Mouse (Mus musculus) lung, postnatal 4 days (tissue): ENCODE measurements around the gene Sppl2a.
"Not testable (repeated sequence)": the region's sequence is repeated elsewhere in the genome, so short reads cannot be mapped to it uniquely, and the experiment has no call there.

Source experiments
- DNase-seq, 2 experiments: peaks; one replicate each; pipeline ENCODE4 v3.0.0; 2021

Gene Sppl2a

GRCm38 (mm10) chr2:126932897-126933641, at the start of gene Sppl2a:
Sppl2a (minus strand) TSS chr2:126933235.
- DNase-seq = peak; percentile 92 to 97

GRCm38 (mm10) chr2:126977428-126977827, 44.4 kb upstream of the Sppl2a start:
- no peak for DNase-seq

DNA sequence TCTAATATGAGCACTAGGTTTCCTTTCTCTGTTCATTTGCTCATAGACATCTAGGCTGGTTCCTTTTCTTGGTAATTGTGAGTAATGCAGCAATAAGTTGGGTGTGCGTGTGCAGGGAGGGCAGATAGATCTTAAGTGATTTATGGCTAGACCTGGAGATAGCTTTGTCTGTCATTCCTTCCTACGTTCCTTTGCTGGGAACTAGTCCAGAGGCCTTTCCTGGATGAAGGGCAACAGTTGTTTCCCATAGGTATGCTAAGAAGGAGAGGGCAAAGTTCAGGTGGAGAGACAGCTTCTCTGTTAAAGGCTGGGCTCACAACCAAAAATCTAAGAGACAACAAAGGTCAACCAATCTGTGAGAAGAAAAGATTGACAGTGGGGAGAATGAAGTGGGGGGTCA, 28.7 kb upstream of the Sppl2a start:
- DNase-seq = no peak

DNA sequence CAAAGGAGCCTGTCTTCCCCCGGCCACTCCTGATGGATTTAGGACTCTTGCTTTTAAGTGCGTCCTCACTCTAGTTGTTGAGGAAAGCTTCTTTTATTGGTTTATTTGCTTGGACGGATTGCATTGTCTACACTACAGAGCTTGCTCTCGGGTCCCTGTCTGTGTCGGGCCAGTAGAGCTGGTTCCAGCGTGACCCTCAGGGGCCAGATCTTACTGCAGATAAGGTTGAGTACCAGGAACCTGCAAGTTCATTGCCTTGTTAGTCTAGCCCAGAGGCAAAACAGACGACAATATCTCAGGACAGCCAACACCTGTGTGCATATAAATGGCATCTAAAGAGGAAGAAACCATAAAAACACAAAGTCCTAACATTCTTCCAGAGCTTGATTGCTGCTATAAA, 22.6 kb upstream of the Sppl2a start:
- DNase-seq = no peak

GRCm38 (mm10) chr2:126951085-126951484, 18.1 kb upstream of the Sppl2a start:
- no peak for DNase-seq

- no peak for DNase-seq
These were observed 17.4 kb upstream of the Sppl2a start for GRCm38 (mm10) chr2:126950453-126950852.

DNA sequence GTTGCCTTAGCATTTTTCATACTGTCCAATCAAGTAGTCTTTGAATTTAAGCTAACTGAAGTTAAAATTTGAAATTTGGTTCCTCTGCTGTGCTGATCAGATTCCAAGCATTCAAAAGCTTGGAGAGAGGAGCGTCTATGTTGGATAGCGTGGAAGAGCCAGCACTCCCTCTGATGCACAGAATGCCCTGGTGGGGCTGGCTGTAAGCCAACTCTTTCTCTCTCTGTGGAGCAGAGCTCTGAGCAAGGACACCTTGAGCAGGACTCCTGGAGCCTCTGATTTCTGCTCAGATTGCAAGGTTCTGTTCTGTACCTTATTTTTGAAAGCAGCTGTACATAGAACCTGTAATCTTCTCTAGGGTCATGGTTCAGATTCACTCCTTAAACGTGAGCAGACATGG, 16.8 kb upstream of the Sppl2a start:
- DNase-seq = no peak

- DNase-seq = not testable (repeated sequence)
These were observed 16.3 kb upstream of the Sppl2a start for GRCm38 (mm10) chr2:126949297-126949696.

GRCm38 (mm10) chr2:126948231-126948630, 15.2 kb upstream of the Sppl2a start:
- no peak for DNase-seq

- DNase-seq = no peak
These were observed 14.6 kb upstream of the Sppl2a start for GRCm38 (mm10) chr2:126947646-126948045.

- DNase-seq = no peak
These were observed 10.2 kb upstream of the Sppl2a start for GRCm38 (mm10) chr2:126943211-126943610.

GRCm38 (mm10) chr2:126940314-126940866, 7.4 kb upstream of the Sppl2a start:
- DNase-seq = no peak

DNA sequence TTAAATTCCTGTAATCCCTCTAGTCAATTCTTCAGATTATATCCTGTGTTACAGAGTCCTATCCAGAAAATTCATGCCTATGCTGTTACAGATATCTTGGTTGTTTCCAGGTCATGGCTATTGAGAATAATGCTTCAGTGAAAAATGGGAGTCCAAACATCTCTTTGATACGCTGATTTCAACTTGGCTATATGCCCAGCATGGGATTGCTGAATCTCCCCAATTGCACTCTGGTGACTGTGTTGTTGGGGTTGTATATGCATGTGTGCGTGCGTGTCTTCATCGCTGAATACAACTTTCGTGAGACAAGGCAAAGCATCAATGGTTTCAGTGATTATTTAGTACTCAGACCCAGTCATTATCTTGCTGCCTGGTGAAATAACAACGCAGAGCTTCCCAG, 5.0 kb upstream of the Sppl2a start:
- no peak for DNase-seq

DNA sequence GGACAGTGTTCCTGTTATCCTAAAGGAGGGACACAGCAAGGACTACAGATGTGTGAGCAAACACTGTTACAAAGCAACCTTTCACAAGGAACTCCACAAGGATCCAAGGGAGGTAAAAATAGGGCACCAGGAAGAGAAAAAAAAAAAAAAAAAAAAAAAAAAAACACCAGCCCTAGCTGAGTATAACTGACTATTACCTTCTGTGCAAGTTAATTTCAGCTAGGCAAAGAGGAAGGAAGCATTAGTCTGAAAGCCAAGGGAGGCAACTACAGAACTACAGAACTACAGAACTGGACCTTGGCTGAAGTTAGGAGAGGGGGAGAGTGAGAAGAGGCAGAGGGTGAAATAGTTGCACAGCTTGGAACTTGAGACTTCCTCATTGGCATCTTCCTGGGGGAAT, 886 bp upstream of the Sppl2a start:
- DNase-seq = no peak

DNA sequence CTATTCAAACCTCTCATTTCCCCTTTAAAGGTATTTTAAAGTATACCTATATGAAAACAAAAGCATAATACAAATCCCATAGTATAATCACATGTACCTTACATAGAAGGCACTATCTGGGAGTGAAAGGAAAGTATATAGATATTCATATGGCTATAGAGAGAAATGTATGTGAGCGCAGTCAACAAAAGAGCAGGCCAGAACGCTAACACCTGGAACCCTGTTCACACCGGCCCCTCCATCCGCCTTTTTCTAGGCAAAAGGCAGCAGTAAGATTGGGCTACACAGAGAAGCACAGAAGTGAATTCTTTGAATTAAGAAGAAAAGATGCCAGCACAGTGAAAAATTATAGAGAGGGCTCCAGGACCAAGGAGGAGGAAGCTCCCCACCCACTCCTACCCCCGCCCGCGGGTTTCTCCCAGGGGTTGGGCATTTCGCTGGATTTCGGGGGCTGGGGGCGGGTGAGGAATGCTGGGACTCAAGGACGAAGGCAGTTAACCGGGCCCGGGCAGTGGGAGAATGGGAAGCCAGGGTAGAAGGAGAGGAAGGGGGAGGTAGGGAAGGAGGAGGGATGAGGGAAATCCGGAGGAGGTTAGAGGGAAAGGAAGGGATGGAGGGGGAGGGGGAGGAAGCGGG, 656 bp downstream of the Sppl2a start:
- no peak for DNase-seq

- no peak for DNase-seq
These were observed 1.3 kb downstream of the Sppl2a start for GRCm38 (mm10) chr2:126931784-126932183.

- no peak for DNase-seq
These were observed 4.4 kb downstream of the Sppl2a start for GRCm38 (mm10) chr2:126928681-126929080.

DNA sequence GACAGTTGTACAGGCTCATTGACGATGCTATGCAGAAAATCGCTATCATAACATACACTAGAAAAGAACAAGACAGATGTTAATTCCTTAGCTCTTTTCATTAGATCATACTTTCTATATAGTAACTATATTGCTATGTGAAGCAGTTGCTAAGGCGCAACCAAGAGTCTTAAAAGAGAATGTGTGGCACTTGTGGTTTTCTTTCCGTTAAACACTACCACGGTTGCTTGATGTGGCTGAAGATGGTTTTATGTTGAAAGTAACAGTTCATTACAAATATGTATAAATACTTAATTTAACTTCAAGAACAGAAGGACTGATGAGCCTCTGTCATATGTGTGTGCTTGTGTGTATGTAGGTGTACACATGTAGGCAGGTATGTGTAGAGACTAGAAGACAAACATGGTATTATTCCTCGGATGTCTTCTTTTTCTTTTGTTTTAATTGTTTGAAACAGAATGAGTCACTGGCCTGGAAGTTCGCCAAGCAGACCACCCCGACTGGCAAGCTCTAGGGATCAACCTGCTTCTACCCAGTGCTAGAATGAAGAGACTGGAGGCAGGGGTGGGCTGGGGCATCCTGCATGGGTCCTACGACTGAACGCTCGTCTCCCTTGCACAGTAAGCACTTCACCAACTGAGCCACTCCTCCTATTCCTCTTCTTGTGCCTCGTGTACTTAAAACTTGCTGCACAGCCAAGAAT, 12.5 kb downstream of the Sppl2a start:
- DNase-seq = no peak

- no peak for DNase-seq
These were observed 16.8 kb downstream of the Sppl2a start for GRCm38 (mm10) chr2:126916236-126916635.

DNA sequence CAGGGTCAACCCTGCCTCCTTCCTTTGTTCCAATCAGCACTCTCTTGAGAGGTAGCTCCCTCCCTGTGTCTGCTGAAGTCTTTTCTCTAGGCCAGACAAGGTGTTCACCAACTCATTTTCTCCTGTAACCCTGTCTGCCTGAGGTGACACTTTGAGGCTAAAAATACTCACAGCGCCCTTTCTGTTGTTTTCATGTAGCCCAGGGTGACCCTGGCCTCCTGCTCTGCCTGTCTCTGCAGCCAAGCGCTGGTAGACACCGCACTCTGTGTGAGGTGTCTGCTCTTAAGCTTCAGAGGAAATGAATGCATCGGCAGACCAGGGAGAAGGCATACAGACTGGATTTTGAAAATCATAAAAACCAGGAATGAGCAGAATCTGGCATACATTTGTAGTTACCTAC, 18.9 kb downstream of the Sppl2a start:
- no peak for DNase-seq

GRCm38 (mm10) chr2:126904162-126904561, 28.9 kb downstream of the Sppl2a start:
- no peak for DNase-seq

DNA sequence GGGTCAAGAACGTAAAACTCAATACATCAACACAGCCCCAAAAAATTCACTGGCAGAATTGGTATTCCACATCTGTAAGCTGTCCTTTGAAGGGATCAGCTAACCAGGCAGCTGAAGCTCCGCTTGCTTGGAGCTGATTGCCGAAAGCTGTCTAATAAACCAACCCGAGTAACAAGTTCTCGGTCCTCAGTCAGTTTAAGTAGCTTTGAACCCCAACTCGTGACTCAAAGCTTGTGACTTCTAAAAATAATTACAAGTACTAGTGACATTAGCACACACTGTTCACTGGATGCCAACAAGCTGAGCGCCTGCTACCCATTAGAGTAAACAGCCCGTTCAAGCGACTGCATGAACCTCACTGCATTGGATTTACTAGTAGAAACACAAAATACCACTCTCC, 35.5 kb downstream of the Sppl2a start:
- no peak for DNase-seq

GRCm38 (mm10) chr2:126896941-126897340, 36.1 kb downstream of the Sppl2a start:
- no peak for DNase-seq

DNA sequence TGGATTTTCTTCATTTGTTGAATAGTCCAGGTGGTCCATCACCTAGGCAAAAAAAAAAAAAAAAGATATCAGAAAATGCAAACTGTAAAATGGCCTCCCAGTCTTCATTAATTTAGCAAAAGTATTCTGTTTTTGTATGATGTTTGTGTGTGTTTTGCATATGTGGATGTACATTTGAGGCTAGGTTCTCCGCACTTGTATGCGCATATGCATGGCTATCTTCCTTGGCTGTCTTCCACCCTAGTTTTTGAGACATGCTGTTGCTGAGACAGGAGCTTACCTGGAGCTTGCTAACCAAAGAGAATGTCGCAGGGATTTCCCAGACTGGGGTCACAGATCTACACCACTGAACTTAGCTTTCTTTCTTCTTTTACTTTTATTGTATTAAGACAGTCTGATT, 38.8 kb downstream of the Sppl2a start:
- DNase-seq = no peak
